Mouse (Mus musculus) hindbrain, postnatal 0 days (tissue): ENCODE data around the gene Dcst1. TPM values are rescaled to one million over a fixed set of nuclear protein-coding genes. Genes with fewer than 3 reads are reported as not detected.

ENCODE experiments used
- ATAC-seq: fragments of 200-750 bp; cut with Nextera tagmentation; 2 replicates; pipeline ENCODE4 v1.8.0; 2017; ENCODE audit warnings: mild to moderate bottlenecking, moderate TSS enrichment, moderate library complexity
- DNase-seq: peaks from one replicate; pipeline ENCODE4 v3.0.0-alpha.2; 2015; ENCODE audit warnings: low spot score
- H3K27ac ChIP-seq: fragments of 300-500 bp; sonication (generic); 2 replicates; pipeline ENCODE4 v1.5.1; 2014; ENCODE audit warnings: mild to moderate bottlenecking
- H3K27me3 ChIP-seq: fragments of 300-500 bp; sonication (generic); 2 replicates; pipeline ENCODE4 v1.6.1; 2014; ENCODE audit warnings: low read length, mixed read lengths; ENCODE audit not compliant: insufficient read depth
- H3K36me3 ChIP-seq: fragments of 300-500 bp; sonication (generic); 2 replicates; pipeline ENCODE4 v1.6.1; 2014; ENCODE audit warnings: low read length, mixed read lengths; ENCODE audit not compliant: insufficient read depth
- H3K4me1 ChIP-seq: fragments of 300-500 bp; sonication (generic); 2 replicates; pipeline ENCODE4 v1.6.1; 2014; ENCODE audit warnings: antibody characterized with exemption, low read length, mixed read lengths; ENCODE audit not compliant: insufficient read depth
- H3K4me2 ChIP-seq: fragments of 300-500 bp; sonication (generic); 2 replicates; pipeline ENCODE4 v1.6.1; 2014; ENCODE audit warnings: low read depth, mild to moderate bottlenecking, low read length, moderate library complexity, mixed read lengths
- H3K4me3 ChIP-seq: fragments of 300-500 bp; sonication (generic); 2 replicates; pipeline ENCODE4 v1.5.1; 2014; ENCODE audit warnings: low read length
- H3K9ac ChIP-seq: fragments of 300-500 bp; sonication (generic); replicated peaks from 2 replicates; pipeline ENCODE4 v1.6.1; 2014; ENCODE audit warnings: mild to moderate bottlenecking, low read length, moderate library complexity, mixed read lengths
- H3K9me3 ChIP-seq: fragments of 300-500 bp; sonication (generic); 2 replicates; pipeline ENCODE4 v1.6.1; 2016; ENCODE audit warnings: low read length, mixed read lengths
- CTCF ChIP-seq: IDR thresholded peaks from 2 replicates; pipeline ENCODE4 v1.5.1; 2016; ENCODE audit warnings: antibody characterized with exemption, control low read depth, low read depth
- WGBS: fragments of 180-500 bp; shearing (Covaris S2); extraction: QIAGEN DNeasy Blood & Tissue Kit; methylation state at CpG from one replicate; pipeline ENCODE4 v1.1.7; 2014; 5-methylcytosine and 5-hydroxymethylcytosine counted together
- polyA plus RNA-seq: library from polyadenylated mRNA; unstranded; fragments of >200 nt; fragmentation: Nextera tagmentation; extraction: Ambion mirVana; gene quantifications from 2 replicates; pipeline ENCODE4 v1.2.1, GENCODE M21; 2015
- total RNA-seq: library from RNA; depleted of rRNA; stranded (reverse); fragments of >200 nt; gene quantifications from 2 replicates; pipeline ENCODE4 v1.2.3, GENCODE M21; 2014

Dcst1 gene
- total and polyA plus RNA-seq, 2 experiments from 2014 or later = 0.05 to 1.1 TPM

DNA sequence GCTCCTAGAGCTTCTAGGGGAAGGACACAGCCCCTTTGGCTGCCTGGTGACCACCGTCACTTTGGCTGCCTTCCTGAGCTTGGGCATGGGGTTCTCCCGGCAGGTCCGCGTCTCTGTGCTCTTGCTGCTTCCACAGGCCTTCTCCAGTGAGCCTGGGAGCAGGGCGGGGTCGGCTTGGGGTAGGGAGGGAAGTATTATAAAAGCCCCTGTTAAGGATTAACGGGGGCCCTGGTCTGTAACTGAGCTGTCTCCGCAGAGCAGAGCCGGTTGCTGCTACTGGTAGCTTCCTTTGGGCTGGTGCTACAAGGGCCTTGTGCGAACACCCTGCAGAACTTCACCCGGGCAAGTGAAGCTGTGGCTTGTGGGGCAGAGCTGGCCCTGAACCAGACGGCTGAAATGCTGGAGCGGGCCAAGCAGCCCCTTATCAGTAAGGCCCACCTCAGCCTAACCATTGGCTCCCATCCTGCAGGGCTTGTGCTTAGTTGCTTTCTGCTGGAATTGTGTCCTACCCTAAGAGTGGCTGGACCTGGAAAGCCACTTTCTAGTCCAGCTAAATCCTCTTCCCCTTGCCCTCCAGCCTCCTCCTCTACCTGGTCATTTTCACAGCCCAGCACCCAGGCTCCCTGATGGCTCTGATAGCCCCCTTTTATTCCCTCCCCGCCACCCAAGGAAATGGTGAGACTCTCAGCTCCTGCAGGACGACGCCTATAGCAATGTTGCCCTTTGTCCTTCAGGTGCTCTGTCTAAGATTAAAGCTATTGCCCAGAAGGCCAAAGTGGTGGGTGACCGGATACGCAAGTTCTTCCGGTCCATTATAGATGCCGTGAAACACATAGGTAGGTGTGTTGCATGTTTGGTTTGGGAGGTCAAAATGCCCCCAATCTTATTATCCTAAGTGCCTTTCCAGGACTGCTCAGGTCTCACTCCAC is 697 bp upstream of the Dcst1 start:
- Histone ChIP-seq H3K27ac (no peak overlapping the region), H3K4me3 (no peak overlapping the region), H3K27me3 (0 out of 2 replicates have a peak, but pooled peaks cover 5% of the 10 kb centered on the region), H3K9ac (no peak overlapping the region), H3K36me3 (no peaks in the 10 kb centered on the region), H3K9me3 (no peaks in the 10 kb centered on the region), H3K4me1 (no peaks in the 10 kb centered on the region), H3K4me2 (no peak overlapping the region)
- ATAC-seq (no peak), DNase-seq (no peak)
- no peak for TF ChIP-seq CTCF
- WGBS = 76% methylated on average over 20 of the region's 20 CpGs

DNA sequence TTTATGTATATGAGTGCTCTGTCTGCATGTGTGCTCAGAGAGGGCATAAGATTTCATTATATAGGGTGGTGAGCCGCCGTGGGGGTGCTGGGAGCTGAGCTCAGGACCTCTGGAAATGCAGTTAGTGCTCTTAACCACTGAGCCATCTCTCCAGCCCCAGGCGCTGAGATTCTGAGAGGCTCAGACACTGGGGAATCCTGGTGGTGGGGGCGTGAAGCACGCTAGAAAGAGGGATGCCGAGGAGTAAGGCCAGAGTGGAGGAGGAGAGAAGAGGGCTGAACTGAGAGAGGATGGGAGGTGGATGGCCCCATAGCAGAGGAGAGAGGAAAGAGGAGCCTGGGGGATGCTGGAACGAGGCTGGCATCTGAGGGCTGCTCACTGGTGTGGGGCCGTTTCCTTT is 422 bp downstream of the Dcst1 start:
- TF ChIP-seq CTCF = no peak
- ATAC-seq = no peak
- no peak for DNase-seq
- WGBS = 51% methylated on average over 8 of the region's 8 CpGs
- no peak overlapping the region for H3K27ac ChIP-seq
- H3K36me3 ChIP-seq = no peaks in the 10 kb centered on the region
- H3K27me3 ChIP-seq = 0 out of 2 replicates have a peak, but pooled peaks cover 5% of the 10 kb centered on the region
- no peak overlapping the region for H3K9ac ChIP-seq
- no peak overlapping the region for H3K4me2 ChIP-seq
- no peaks in the 10 kb centered on the region for H3K9me3 ChIP-seq
- H3K4me3 ChIP-seq = no peak overlapping the region
- no peaks in the 10 kb centered on the region for H3K4me1 ChIP-seq

- ATAC-seq (no peak), DNase-seq (no peak)
- Histone ChIP-seq H3K27me3 (0 out of 2 replicates have a peak, but pooled peaks cover 5% of the 10 kb centered on the region), H3K9ac (no peak within 1 kb of the TSS), H3K9me3 (no peaks in the 10 kb centered on the region), H3K4me2 (no peak within 1 kb of the TSS), H3K36me3 (no peaks in the 10 kb centered on the region), H3K4me1 (no peaks in the 10 kb centered on the region), H3K4me3 (no peak within 1 kb of the TSS), H3K27ac (no peak within 1 kb of the TSS)
- WGBS = 92% methylated on average over 7 of the region's 7 CpGs
- no peak for TF ChIP-seq CTCF
Measured at GRCm38 (mm10) chr3:89361675-89362074, 3.4 kb downstream of the Dcst1 start, which contains the start of gene Dcst2. Gene Dcst2 (plus strand): TSS chr3:89361975.

DNA sequence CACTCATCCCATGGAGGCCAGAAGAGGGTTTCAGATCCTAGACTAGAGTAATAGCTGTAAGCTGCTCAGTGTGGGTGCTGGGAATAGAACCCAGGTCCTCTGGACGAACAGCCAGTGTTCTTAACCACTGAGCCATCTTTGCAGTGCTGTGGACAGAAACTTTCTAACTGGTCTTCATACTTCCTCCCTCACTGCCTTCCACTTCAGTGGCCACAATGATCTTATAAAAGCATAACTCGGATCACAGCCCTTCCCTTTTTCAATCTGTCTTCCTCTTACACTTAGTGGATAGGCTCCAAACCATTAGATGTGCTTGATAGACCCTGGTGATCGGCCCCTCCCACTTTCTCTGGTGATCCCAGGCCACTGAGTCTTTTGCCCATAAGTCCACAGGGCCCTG is 4.8 kb downstream of the Dcst1 start:
- ATAC-seq (no peak), DNase-seq (no peak)
- no peak overlapping the region for H3K9ac ChIP-seq
- 67% methylated on average over 3 of the region's 3 CpGs for WGBS
- no peak overlapping the region for H3K27ac ChIP-seq
- H3K9me3 ChIP-seq = no peaks in the 10 kb centered on the region
- H3K4me3 ChIP-seq = no peak overlapping the region
- H3K4me2 ChIP-seq = no peak overlapping the region
- H3K27me3 ChIP-seq = 0 out of 2 replicates have a peak, but pooled peaks cover under 1% of the 10 kb centered on the region
- no peak for TF ChIP-seq CTCF
- H3K36me3 ChIP-seq = no peaks in the 10 kb centered on the region
- no peaks in the 10 kb centered on the region for H3K4me1 ChIP-seq

DNA sequence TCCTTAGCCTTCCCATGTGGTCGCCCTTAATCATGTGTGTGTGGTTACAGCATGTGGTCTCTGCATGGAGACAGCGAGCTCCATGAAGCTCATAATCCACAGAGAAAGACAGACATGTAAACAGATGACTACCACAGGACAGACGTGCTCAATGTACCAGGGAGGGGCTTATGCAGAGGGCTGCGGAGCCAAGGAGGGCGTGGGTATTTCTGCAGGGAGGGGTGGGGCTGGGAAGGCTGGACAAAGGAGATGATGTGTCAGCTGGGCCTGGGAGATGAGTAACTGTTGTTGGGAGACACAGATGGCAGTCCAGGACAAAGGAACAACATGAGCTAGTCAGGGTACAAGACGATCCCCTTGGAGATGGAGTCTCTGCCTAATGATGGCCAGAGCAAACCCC is 5.4 kb downstream of the Dcst1 start:
- Histone ChIP-seq H3K9ac (no peak overlapping the region), H3K36me3 (no peaks in the 10 kb centered on the region), H3K27ac (no peak overlapping the region), H3K4me1 (no peaks in the 10 kb centered on the region), H3K4me2 (no peak overlapping the region), H3K27me3 (no peaks in the 10 kb centered on the region), H3K9me3 (no peaks in the 10 kb centered on the region), H3K4me3 (no peak overlapping the region)
- DNase-seq = no peak
- WGBS = 51% methylated on average over 6 of the region's 6 CpGs
- no peak for ATAC-seq
- TF ChIP-seq CTCF = no peak

DNA sequence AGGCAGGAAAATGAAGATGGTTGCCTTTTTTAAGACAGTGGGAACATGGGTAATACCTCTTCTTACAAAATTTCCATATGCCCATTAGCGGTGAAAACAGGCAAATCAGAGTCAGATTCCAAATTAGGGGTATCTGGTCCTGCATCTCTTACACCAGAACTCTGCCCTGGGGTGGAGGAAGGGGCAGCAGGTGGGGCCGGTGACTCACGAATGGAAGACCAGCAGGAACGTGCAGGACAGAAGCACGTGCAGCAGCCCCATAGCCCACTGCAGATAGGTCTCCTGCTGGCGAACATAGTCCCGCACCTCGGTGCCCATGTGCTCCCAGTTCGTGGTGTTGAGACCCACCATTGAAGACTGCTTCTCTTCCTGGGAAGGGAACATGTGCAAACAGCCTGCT is 9.0 kb downstream of the Dcst1 start:
- H3K36me3 ChIP-seq = no peaks in the 10 kb centered on the region
- 64% methylated on average over 9 of the region's 9 CpGs for WGBS
- no peaks in the 10 kb centered on the region for H3K4me1 ChIP-seq
- H3K9me3 ChIP-seq = no peaks in the 10 kb centered on the region
- no peak for TF ChIP-seq CTCF
- H3K9ac ChIP-seq = no peak overlapping the region
- no peak for DNase-seq
- H3K4me3 ChIP-seq = no peak overlapping the region
- H3K27ac ChIP-seq = no peak overlapping the region
- H3K4me2 ChIP-seq = no peak overlapping the region
- no peaks in the 10 kb centered on the region for H3K27me3 ChIP-seq
- ATAC-seq = no peak

DNA sequence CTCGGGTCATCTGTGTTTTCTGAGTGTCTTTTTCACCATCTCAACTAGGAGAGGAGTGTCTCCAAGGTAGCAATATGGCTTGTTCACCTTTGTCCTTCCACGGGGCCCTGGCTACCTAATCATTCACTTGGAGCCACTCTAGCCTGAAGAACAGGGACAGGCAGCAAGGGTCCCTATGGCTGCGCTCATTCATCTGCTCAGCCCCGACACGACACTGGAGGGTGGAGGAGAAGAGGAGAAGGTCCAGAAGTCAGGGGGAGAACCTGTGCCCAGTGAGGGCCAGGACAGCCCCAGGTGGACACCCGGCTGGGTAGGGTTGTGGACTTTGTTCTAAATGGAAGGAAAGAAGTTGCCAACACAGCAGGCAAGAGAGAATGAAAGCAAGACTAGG is 9.5 kb downstream of the Dcst1 start:
- no peaks in the 10 kb centered on the region for H3K9me3 ChIP-seq
- no peaks in the 10 kb centered on the region for H3K27me3 ChIP-seq
- 76% methylated on average over 6 of the region's 6 CpGs for WGBS
- H3K4me3 ChIP-seq = no peak overlapping the region
- no peak overlapping the region for H3K9ac ChIP-seq
- DNase-seq (no peak), ATAC-seq (no peak)
- H3K27ac ChIP-seq = no peak overlapping the region
- no peak overlapping the region for H3K4me2 ChIP-seq
- no peaks in the 10 kb centered on the region for H3K36me3 ChIP-seq
- no peaks in the 10 kb centered on the region for H3K4me1 ChIP-seq
- TF ChIP-seq CTCF = no peak
